Mouse (Mus musculus): Measurements from ENCODE around the gene Tarbp2.

- TF ChIP-seq GATA1 (IDR thresholded peaks at IDR 0.05; ENCODE audit: low read length) = no peak
- TF ChIP-seq TAL1 (IDR thresholded peaks at IDR 0.05; ENCODE audit: low read length) = no peak
Measured at GRCm38 (mm10) chr15:102527936-102528335, 9.9 kb downstream of the Tarbp2 start.

Data from erythroblast, embryonic 14.5 days (primary cell).